Mouse (Mus musculus) midbrain, embryonic 16.5 days (tissue): ENCODE data around the gene Nfkbib. TPM values are rescaled to one million over a fixed set of nuclear protein-coding genes. Genes with fewer than 3 reads are reported as not detected.
A peak's percentile ranks its signal among the peaks of the same experiment; 100 is the strongest.

Experiments used
- ATAC-seq: fragments of 200-750 bp; cut with Nextera tagmentation; 2 replicates; pipeline ENCODE4 v1.8.0; 2017; ENCODE audit warnings: moderate TSS enrichment
- H3K27ac ChIP-seq: fragments of 300-500 bp; sonication (generic); 2 replicates; pipeline ENCODE4 v1.5.1; 2014; ENCODE audit warnings: mild to moderate bottlenecking, low read length, mixed read lengths
- H3K27me3 ChIP-seq: fragments of 300-500 bp; sonication (generic); 2 replicates; pipeline ENCODE4 v1.6.1; 2014; ENCODE audit warnings: low read depth, low read length, mixed read lengths; ENCODE audit not compliant: control insufficient read depth, insufficient read depth
- H3K36me3 ChIP-seq: fragments of 300-500 bp; sonication (generic); 2 replicates; pipeline ENCODE4 v1.6.1; 2014; ENCODE audit warnings: mild to moderate bottlenecking, low read length, moderate library complexity, mixed read lengths; ENCODE audit not compliant: control insufficient read depth, insufficient read depth
- H3K4me1 ChIP-seq: fragments of 300-500 bp; sonication (generic); 2 replicates; pipeline ENCODE4 v1.6.1; 2014; ENCODE audit warnings: mild to moderate bottlenecking, low read length, mixed read lengths; ENCODE audit not compliant: control insufficient read depth, insufficient read depth
- H3K4me2 ChIP-seq: fragments of 300-500 bp; sonication (generic); 2 replicates; pipeline ENCODE4 v1.6.1; 2014; ENCODE audit warnings: mild to moderate bottlenecking, low read length, mixed read lengths
- H3K4me3 ChIP-seq: fragments of 300-500 bp; sonication (generic); 2 replicates; pipeline ENCODE4 v1.5.1; 2014; ENCODE audit warnings: low read depth, mild to moderate bottlenecking, low read length, moderate library complexity, mixed read lengths
- H3K9ac ChIP-seq: fragments of 300-500 bp; sonication (generic); 2 replicates; pipeline ENCODE4 v1.6.1; 2014; ENCODE audit warnings: low read depth, low read length, mixed read lengths
- H3K9me3 ChIP-seq: fragments of 300-500 bp; sonication (generic); replicated peaks from 2 replicates; pipeline ENCODE4 v1.6.1; 2014; ENCODE audit warnings: mild to moderate bottlenecking, low read length, mixed read lengths; ENCODE audit not compliant: control insufficient read depth, poor library complexity, severe bottlenecking
- WGBS: fragments of 180-500 bp; shearing (Covaris S2); extraction: QIAGEN DNeasy Blood & Tissue Kit; methylation state at CpG from one replicate; pipeline ENCODE4 v1.1.7; 2014; 5-methylcytosine and 5-hydroxymethylcytosine counted together
- polyA plus RNA-seq: library from polyadenylated mRNA; unstranded; fragments of >200 nt; fragmentation: Nextera tagmentation; extraction: Ambion mirVana; gene quantifications from 2 replicates; pipeline ENCODE4 v1.2.1, GENCODE M21; 2015

The Nfkbib gene
- polyA plus RNA-seq, 1 experiment from 2014 or later = 64.7 TPM

DNA sequence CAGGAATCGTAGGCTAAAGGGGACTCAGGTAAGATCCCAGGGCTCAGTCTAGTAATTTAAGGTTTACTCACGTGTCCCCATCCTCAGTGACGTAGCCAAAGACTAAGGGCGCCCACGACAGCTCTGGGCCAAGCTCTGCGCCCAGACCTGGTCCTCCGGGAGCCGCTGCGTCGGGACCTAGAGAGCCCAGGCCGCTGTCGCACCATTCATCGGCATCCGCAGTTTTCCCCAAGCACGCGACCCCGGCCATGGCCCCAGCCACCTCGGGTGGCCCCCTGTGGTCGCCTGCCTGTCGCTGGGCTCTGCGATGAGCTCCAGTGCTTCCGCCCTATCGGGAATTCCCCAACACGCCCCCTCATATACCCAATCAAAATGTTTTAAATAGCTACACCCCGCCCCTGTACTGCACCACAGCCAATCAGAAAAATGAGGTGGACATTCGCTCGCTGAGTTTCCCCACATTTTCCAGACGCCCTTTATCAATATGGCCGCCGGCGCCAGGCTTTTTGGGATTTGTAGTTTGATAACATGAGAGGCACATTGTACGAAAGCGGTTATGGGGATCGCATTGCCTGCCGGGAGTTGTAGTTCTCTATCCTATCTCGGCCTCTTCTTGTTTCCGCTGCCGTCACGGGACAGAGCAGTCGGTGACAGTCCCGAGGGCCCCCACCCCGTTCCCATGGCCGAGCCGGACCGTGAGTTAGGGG, 986 bp downstream of the Nfkbib start, which contains the start of gene Sirt2:
Sirt2 (plus strand) TSS at position 563 of the 707 bp plus-strand sequence.
- H3K27ac ChIP-seq = no peak within 1 kb of the TSS
- peak within 1 kb of the TSS; percentile 65 for H3K4me2 ChIP-seq
- H3K27me3 ChIP-seq = no peaks in the 10 kb centered on the region
- WGBS = under 1% methylated on average over 45 of the region's 45 CpGs
- peak within 1 kb of the TSS; percentile 69 for H3K4me3 ChIP-seq
- no peaks in the 10 kb centered on the region for H3K9me3 ChIP-seq
- peaks cover 4% of the 10 kb centered on the region; the same call in 1 of the 2 replicates for H3K36me3 ChIP-seq
- ATAC-seq = peak; percentile 98
- H3K9ac ChIP-seq = peak within 1 kb of the TSS; percentile 74
- H3K4me1 ChIP-seq = peaks cover 25% of the 10 kb centered on the region

DNA sequence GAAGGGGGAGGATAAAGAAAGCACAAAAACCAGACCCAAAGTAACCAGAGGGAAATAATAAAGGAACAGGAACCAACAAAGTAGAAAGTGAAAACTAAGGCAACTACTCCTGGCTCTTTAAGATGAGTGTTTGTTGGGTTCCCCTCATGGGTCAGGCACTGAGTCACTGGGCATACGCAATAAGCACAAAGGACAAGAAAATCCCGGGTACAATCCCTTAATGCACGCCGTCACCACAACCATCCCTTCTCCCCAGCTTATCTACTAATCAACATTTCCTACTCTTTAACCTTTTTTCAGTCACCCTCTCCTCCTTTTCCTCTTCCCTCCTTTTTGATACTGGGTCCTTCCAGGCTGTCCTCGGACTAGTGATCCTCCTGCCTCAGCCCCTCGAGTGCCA, 2.1 kb downstream of the Nfkbib start:
- Histone ChIP-seq H3K4me3 (peak overlapping the region; percentile 69; the same call in 1 of the 2 replicates), H3K9me3 (no peaks in the 10 kb centered on the region), H3K27me3 (no peaks in the 10 kb centered on the region), H3K4me1 (peaks cover 25% of the 10 kb centered on the region), H3K36me3 (peaks cover 4% of the 10 kb centered on the region; the same call in 1 of the 2 replicates), H3K4me2 (peak overlapping the region; percentile 65), H3K27ac (no peak overlapping the region), H3K9ac (no peak overlapping the region)
- ATAC-seq = no peak
- WGBS = 82% methylated on average over 6 of the region's 6 CpGs

DNA sequence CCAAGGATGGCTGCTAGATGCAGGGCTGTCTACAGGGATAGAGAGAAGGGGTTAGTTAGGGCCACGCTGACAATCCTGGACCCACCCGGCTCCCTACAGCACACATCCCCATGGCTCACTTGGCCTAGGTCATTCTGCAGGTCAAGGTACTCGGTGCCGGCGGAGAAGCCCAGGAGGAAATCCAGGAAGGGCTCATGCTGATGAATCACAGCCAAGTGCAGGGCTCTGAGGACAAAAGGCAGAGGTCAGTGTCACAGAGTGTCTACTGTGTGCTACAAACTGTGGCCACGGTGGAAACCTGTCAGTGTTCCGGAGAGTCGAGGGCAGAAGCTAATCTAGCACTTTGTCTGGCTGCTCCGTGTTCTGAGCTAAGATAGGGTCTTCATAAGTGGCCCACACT, 5.4 kb downstream of the Nfkbib start:
- H3K27ac ChIP-seq = no peak overlapping the region
- H3K4me2 ChIP-seq = no peak overlapping the region
- ATAC-seq = no peak
- peaks cover 11% of the 10 kb centered on the region for H3K4me1 ChIP-seq
- H3K27me3 ChIP-seq = no peaks in the 10 kb centered on the region
- peaks cover 13% of the 10 kb centered on the region; the same call in 1 of the 2 replicates for H3K36me3 ChIP-seq
- no peak overlapping the region for H3K9ac ChIP-seq
- no peaks in the 10 kb centered on the region for H3K9me3 ChIP-seq
- no peak overlapping the region for H3K4me3 ChIP-seq
- 92% methylated on average over 9 of the region's 9 CpGs for WGBS

DNA sequence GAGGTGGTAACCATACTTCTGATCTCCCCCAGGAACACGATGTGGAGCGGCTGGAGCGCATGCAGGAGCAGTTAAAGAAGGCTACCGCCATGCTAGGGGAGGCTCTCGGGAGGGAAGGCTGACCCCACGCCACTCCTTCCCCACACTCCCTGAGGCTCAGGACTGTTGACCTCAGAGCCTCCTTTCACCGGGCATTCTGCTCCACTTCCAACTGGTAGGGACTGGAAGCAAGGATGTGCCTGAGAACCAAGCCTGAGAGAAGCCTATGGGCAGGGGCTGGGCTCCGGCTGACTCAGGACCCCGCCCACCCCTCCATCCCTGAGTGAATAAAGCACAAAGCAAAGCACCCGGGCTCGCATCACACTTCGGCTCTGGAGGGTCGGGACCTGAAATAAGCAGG, 8.7 kb downstream of the Nfkbib start:
- no peaks in the 10 kb centered on the region for H3K9me3 ChIP-seq
- no peak overlapping the region for H3K4me3 ChIP-seq
- peaks cover 13% of the 10 kb centered on the region; the same call in 1 of the 2 replicates for H3K36me3 ChIP-seq
- no peak overlapping the region for H3K4me2 ChIP-seq
- peaks cover 6% of the 10 kb centered on the region; the same call in 1 of the 2 replicates for H3K27me3 ChIP-seq
- H3K27ac ChIP-seq = no peak overlapping the region
- 80% methylated on average over 13 of the region's 13 CpGs for WGBS
- no peak for ATAC-seq
- no peak overlapping the region for H3K9ac ChIP-seq
- peaks cover 5% of the 10 kb centered on the region for H3K4me1 ChIP-seq

DNA sequence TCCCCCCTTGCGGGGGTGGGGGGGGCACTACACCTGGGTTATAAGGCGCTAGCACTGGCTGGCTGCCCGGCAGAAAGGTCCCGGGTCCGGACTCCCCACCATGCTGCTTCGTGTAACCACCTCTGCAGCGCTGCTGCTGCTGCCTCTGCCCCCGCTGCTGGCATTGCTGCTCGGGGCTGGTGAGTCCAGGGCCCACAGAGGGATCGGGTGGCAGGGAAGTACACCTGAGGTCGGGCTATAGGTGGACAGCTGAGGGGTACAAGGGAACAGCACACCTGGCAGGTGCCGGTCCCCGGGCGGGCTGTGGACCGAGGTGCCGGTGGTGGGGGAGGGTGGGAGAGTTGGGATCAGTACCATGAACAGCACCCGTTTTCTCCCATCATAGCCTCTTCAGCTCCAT, 11.2 kb downstream of the Nfkbib start, which contains the start of gene Ccer2:
Ccer2 (plus strand) TSS at position 96 of the 400 bp plus-strand sequence.
- no peak for ATAC-seq
- 2% methylated on average over 16 of the region's 17 CpGs for WGBS
- H3K4me2 ChIP-seq = peak within 1 kb of the TSS; percentile 52
- H3K9me3 ChIP-seq = no peaks in the 10 kb centered on the region
- H3K4me1 ChIP-seq = peaks cover 5% of the 10 kb centered on the region
- peak within 1 kb of the TSS; percentile 50 for H3K9ac ChIP-seq
- H3K27ac ChIP-seq = no peak within 1 kb of the TSS
- peak within 1 kb of the TSS; percentile 22 for H3K4me3 ChIP-seq
- peaks cover 6% of the 10 kb centered on the region; the same call in 1 of the 2 replicates for H3K27me3 ChIP-seq
- H3K36me3 ChIP-seq = peaks cover 9% of the 10 kb centered on the region; the same call in 1 of the 2 replicates

DNA sequence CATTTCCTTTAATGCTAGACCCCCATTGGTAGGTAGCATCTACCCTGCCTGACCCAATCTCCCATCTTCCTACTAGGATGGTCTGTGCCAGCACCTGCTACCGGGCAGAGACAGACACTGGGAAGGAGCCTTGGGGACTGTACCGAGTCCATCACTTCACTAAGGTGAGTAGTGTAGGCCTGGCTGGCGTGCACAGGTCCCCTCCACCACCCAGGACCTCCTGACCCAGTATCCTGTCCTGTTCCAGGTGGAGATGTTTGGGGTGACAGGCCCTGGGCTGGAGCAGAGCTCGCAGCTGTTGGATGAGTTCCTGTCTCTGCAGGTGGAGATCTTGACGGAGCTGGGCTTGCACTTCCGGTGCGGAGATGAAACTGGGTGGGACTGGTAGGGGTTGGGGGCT, 17.4 kb downstream of the Nfkbib start:
- Histone ChIP-seq H3K4me2 (no peak overlapping the region), H3K4me3 (no peak overlapping the region), H3K27ac (no peak overlapping the region), H3K9ac (no peak overlapping the region), H3K9me3 (no peaks in the 10 kb centered on the region), H3K27me3 (no peaks in the 10 kb centered on the region), H3K4me1 (no peaks in the 10 kb centered on the region), H3K36me3 (no peaks in the 10 kb centered on the region)
- WGBS = 98% methylated on average over 7 of the region's 7 CpGs
- no peak for ATAC-seq

DNA sequence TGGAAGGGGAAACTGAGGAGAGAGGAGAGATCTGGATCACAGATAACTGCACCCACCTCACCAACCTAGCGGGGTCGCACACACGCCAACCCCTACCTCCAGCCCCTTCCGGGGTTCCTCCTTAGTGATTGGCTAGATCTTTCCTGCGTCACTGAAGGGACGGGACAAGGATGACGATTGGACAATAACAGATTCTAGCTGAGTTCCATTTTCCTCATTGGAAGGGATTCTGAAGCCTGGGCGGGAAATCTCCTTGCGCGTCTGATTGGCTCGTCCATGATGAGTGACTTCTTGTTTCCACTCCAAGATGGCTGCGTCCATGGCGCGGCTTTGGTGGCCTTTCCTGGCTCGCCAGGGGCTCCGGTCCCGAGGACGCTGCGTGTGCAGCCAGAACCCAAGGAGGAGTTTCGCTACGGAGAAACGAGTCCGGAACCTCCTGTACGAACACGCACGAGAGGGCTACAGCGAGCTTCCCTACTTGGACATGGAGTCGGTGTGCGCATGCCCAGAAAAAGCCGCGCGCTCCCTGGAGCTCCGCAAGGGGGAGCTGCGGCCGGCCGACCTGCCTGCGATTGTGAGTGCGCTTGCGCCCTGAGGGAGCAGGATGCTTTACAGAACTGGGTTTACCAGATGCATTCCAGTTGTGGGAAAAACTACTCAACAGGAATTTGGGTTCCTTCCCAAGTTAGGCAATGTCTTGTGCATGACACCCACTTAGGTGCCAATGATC, 25.4 kb downstream of the Nfkbib start, which contains the start of the genes Mrps12 and Sars2:
Mrps12 (minus strand) TSS at position 112 of the 730 bp plus-strand sequence.
Sars2 (plus strand) TSS at position 284 of the 730 bp plus-strand sequence.
- H3K4me2 ChIP-seq = peak within 1 kb of the TSS; percentile 72
- peak within 1 kb of the TSS; percentile 69 for H3K9ac ChIP-seq
- H3K27ac ChIP-seq = peak within 1 kb of the TSS; percentile 91
- H3K27me3 ChIP-seq = no peaks in the 10 kb centered on the region
- ATAC-seq = peak; percentile 99
- no peaks in the 10 kb centered on the region for H3K9me3 ChIP-seq
- peak within 1 kb of the TSS; percentile 66 for H3K4me3 ChIP-seq
- under 1% methylated on average over 39 of the region's 39 CpGs for WGBS
- peaks cover 9% of the 10 kb centered on the region; the same call in 1 of the 2 replicates for H3K36me3 ChIP-seq
- peaks cover 7% of the 10 kb centered on the region for H3K4me1 ChIP-seq

DNA sequence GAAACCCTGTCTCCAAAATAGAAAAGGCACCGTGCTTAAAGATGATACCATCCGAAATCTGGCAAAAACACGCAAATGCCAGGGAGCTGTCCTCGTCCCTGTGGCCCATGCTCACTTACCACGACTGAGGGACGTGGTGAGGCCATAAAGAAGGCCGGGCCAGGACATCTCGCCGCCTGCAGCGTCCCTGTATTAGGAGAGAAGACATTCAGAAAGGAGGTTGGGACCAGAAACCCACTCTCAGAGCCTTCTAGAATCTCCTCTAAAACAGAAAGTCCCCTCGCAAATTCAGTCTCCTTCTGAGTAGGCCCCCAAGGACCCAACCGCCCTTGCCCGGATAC, 26.0 kb downstream of the Nfkbib start:
- Histone ChIP-seq H3K4me2 (peak overlapping the region; percentile 72), H3K27ac (peak overlapping the region; percentile 48), H3K4me1 (peaks cover 7% of the 10 kb centered on the region), H3K27me3 (no peaks in the 10 kb centered on the region), H3K9ac (peak overlapping the region; percentile 61), H3K36me3 (peaks cover 11% of the 10 kb centered on the region; the same call in 1 of the 2 replicates), H3K9me3 (no peaks in the 10 kb centered on the region), H3K4me3 (peak overlapping the region; percentile 66)
- 2% methylated on average over 13 of the region's 13 CpGs for WGBS
- ATAC-seq = peak; percentile 26; the same call in 1 of the 2 replicates
